ENCODE assay signal across 15 mouse cellular contexts in genomic region chr5:26991587-26991986, GRCm38 (mm10).
A peak's percentile ranks its signal among the peaks of the same experiment; 100 is the strongest.
DNase-seq lines count a peak whose midpoint lies in the region; ATAC-seq lines count a peak whose summit lies in the region.
"Had no signal": no experiment of that assay in that cellular context is flagged by ENCODE, and none has a peak within 500 bp of the region (broad histone marks: within the 10 kb centered on the region; RNA-seq: fewer than 3 reads in every experiment).

No protein-coding gene starts in this region.

- H3K4me3 ChIP-seq in forebrain, embryonic 13.5 days: no peak overlapping the region
- H3K4me3 ChIP-seq in kidney, embryonic 15.5 days (replicated peaks): no peak overlapping the region
- H3K4me3 ChIP-seq: myocyte had no signal

- WGBS in forebrain, embryonic 13.5 days: 3% methylated on average over 2 of the region's 2 CpGs
- WGBS in kidney, embryonic 15.5 days: 35% methylated on average over 2 of the region's 2 CpGs

- peak overlapping the region; percentile 68 for H3K27ac ChIP-seq in forebrain, embryonic 13.5 days
- H3K27ac ChIP-seq in kidney, embryonic 15.5 days: no peak overlapping the region

- peak; percentile 92 for ATAC-seq in forebrain, embryonic 13.5 days
- ATAC-seq in kidney, embryonic 15.5 days (replicated peaks; ENCODE audit: low FRiP score): no peak

- H3K9ac ChIP-seq in forebrain, embryonic 13.5 days: no peak overlapping the region
- H3K9ac ChIP-seq in kidney, embryonic 15.5 days: no peak overlapping the region

- H3K4me1 ChIP-seq in forebrain, embryonic 13.5 days: peaks cover 16% of the 10 kb centered on the region
- H3K4me1 ChIP-seq in kidney, embryonic 15.5 days: no peaks in the 10 kb centered on the region

- H3K27me3 ChIP-seq in forebrain, embryonic 13.5 days: no peaks in the 10 kb centered on the region
- no peaks in the 10 kb centered on the region for H3K27me3 ChIP-seq in kidney, embryonic 15.5 days

- peak; percentile 8 for DNase-seq in layer of hippocampus, adult 9-11 months
- no peak for DNase-seq in layer of hippocampus, adult 18-20 months (ENCODE audit: low spot score in 2 of 2)
- peak; percentile 54 for DNase-seq in mesoderm, embryonic 11.5 days (ENCODE audit: low read depth, low spot score)
- peak; percentile 10 for DNase-seq in retina, embryonic 14.5 days (ENCODE audit: low spot score)
- DNase-seq in left cerebral cortex, adult 9 months (ENCODE audit: low spot score in 2 of 2): no peak
- no peak for DNase-seq in adrenal gland, postnatal 14 days
- DNase-seq: cerebellum, adult 18-20 months; heart, postnatal 10 days; liver; lung, postnatal 10 days; right cerebral cortex, postnatal 14 days had no signal

- no peaks in the 10 kb centered on the region for H3K36me3 ChIP-seq in forebrain, embryonic 13.5 days (ENCODE audit: poor library complexity, severe bottlenecking)
- H3K36me3 ChIP-seq in kidney, embryonic 15.5 days: no peaks in the 10 kb centered on the region
- H3K36me3 ChIP-seq: G1E had no signal

- H3K4me2 ChIP-seq in forebrain, embryonic 13.5 days: no peak overlapping the region
- H3K4me2 ChIP-seq in kidney, embryonic 15.5 days: no peak overlapping the region

- no peaks in the 10 kb centered on the region for H3K9me3 ChIP-seq in forebrain, embryonic 13.5 days (replicated peaks)
- H3K9me3 ChIP-seq in kidney, embryonic 15.5 days (replicated peaks): no peaks in the 10 kb centered on the region

Comparison
In these comparisons a context has a peak if more than half of its experiments do, and no peak if none do; other contexts are left out.
1. DNase-seq: peak in layer of hippocampus, adult 9-11 months (single experiment), mesoderm, embryonic 11.5 days (single experiment) and retina, embryonic 14.5 days (single experiment); none in layer of hippocampus, adult 18-20 months (0 of 2), left cerebral cortex, adult 9 months (0 of 2) and adrenal gland, postnatal 14 days (single experiment).